Mouse (Mus musculus) adipose tissue, adult 10 weeks (tissue): ENCODE measurements around the gene Bahd1. TPM values are rescaled to one million over a fixed set of nuclear protein-coding genes. Genes with fewer than 3 reads are reported as not detected.

Source experiments
- polyA plus RNA-seq: library from polyadenylated mRNA; stranded (reverse); fragments of 350-450 nt; fragmentation: Illumina TruSeq; extraction: RNeasy Lipid Tissue Mini Kit (QIAGEN cat#74804); gene quantifications from one replicate; pipeline ENCODE4 v1.2.3, GENCODE M21; 2014; ENCODE audit warnings: low read depth, low replicate concordance

Gene Bahd1
- polyA plus RNA-seq: 24.3 TPM

DNA sequence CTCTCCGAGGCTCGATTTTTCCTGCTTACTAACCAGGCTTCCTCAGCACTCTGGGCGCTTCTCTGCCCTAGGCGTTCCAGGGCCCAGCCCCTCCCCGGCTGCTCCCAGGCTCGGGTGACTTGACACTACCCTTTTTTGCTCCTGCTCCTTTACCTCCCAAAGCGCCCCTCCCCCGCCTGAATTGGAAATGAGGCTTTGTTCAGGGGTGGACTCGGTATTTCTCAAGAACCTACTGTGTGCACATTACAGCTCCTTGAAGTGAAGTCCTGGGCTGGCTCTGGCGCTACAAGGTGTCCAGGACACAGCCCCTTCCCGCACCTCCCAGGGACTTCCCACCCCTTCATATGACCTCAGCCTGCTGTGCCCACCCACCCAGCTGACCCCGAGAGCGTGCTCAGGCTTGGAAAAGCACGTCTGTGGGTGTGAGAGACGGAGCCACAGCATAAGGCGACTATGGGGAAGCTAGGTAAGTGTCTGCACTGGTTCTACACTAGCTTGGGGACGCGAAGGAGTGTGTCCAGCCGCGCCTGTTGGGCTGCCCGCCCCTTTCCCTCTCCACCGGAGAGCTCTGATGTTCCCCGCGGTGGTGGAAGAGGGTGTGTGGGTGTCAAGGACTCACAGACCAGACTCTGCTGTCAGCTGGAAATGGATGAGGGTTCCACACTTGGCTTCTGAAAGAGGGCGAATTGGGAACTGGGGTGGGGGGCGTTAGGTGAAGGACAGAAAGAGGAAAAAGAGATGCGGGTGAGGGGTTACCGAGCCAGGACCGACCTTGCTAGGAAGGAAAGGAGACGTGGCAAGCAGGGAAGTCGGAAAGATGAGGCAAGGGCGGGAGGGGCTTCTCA lies at the start of gene Bahd1:
Gene Bahd1 (plus strand): TSS at position 397 of the 845 bp plus-strand sequence.

GRCm38 (mm10) chr2:118861454-118862339 lies 38.5 kb upstream of the Bahd1 start, which contains the start of gene Ivd:
TSS of gene Ivd (plus strand) at chr2:118861954.

GRCm38 (mm10) chr2:118926361-118926997 lies 26.3 kb downstream of the Bahd1 start, which contains the start of gene Chst14:
TSS of gene Chst14 (plus strand) at chr2:118926496.

Other genes with a start within 250 kb of the Bahd1 start
- gene Pak6, start 237.1 kb upstream of the Bahd1 start, polyA plus RNA-seq: 1.5 TPM
- gene Ankrd63, start 196.4 kb upstream of the Bahd1 start, polyA plus RNA-seq: not detected
- 1.7 TPM for gene Plcb2, start 171.9 kb upstream of the Bahd1 start, polyA plus RNA-seq
- 20.1 TPM for gene Inafm2, start 154.6 kb upstream of the Bahd1 start, polyA plus RNA-seq
- gene Ccdc9b, start 137.7 kb upstream of the Bahd1 start, polyA plus RNA-seq: 13.0 TPM
- gene Phgr1, start 127.6 kb upstream of the Bahd1 start, polyA plus RNA-seq: not detected
- 1.5 TPM for gene Disp2, start 120.7 kb upstream of the Bahd1 start, polyA plus RNA-seq
- gene Knstrn, start 86.4 kb upstream of the Bahd1 start, polyA plus RNA-seq: 6.8 TPM
- gene Ivd, start 38.4 kb upstream of the Bahd1 start, polyA plus RNA-seq: 187 TPM
- gene Chst14, start 26.1 kb downstream of the Bahd1 start, polyA plus RNA-seq: 7.8 TPM
- gene Ccdc32, start 129.0 kb downstream of the Bahd1 start, polyA plus RNA-seq: 14.2 TPM
- gene Rpusd2, start 134.4 kb downstream of the Bahd1 start, polyA plus RNA-seq: 2.4 TPM
- gene Knl1, start 146.7 kb downstream of the Bahd1 start, polyA plus RNA-seq: 0.26 TPM
- gene Rad51, start 212.4 kb downstream of the Bahd1 start, polyA plus RNA-seq: 0.98 TPM